Mouse (Mus musculus) T-cell, adult 2 months (primary cell): ENCODE data around the gene Emc3.

Experiments
- DNase-seq: peaks from one replicate; pipeline ENCODE4 v3.0.0; 2022; ENCODE audit warnings: low spot score

Gene Emc3

DNA sequence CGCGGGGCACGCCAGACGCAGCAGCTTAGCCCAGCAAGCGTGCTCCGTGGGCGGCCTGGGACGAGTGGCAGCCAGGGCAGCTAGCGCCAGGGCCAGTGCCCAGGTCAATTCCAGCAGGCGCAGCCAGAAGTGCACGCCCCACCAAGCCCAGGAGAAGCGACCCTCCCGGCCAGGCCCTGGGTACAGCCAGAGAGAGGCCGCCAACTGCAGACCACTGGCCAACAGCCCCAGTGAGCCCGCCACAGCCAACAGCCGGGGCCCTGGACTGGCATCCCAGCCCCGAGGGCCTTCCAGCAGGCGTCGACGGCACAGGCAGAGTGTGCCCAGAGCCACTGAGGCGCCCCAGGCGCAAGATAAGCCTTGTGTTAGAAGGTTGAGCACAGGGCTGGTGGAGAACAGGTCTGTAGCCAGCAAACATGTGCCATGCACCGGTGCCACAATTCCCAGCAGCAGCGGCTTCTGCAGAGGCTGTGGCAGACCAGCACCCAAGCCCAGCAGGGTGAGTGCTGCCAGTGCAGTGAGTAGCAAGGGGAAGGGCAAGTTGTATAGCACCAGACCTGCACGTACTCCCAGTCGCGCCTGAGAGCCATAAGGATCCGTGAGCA is 36.3 kb downstream of the Emc3 start:
- no peak for DNase-seq

DNA sequence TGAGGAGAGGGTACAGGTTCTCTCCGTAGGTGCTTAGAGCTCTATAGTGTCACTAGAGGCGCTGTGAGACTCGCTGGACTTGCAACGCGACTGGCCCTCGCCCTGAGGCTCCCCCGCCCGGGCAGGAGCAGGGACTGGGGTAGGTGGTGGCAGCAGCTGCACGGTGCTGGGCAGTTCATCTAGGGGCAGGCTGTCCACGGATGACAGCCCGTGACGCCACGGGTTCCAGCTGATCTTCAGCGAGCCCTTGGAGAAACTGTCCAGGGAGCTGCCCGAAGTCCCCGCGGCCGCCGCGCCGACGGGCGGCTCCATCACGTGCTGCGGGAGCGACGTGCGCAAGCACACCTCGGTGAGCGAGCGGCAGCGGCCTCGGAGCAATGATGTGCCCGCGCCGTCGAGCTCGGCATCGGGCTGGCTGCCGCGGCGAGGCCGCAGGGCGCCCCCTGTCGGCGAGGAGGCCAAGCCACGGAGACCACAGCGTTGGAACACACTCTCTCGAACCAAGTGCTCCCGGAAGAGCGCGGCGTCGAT is 37.1 kb downstream of the Emc3 start:
- peak; percentile 90 for DNase-seq

DNA sequence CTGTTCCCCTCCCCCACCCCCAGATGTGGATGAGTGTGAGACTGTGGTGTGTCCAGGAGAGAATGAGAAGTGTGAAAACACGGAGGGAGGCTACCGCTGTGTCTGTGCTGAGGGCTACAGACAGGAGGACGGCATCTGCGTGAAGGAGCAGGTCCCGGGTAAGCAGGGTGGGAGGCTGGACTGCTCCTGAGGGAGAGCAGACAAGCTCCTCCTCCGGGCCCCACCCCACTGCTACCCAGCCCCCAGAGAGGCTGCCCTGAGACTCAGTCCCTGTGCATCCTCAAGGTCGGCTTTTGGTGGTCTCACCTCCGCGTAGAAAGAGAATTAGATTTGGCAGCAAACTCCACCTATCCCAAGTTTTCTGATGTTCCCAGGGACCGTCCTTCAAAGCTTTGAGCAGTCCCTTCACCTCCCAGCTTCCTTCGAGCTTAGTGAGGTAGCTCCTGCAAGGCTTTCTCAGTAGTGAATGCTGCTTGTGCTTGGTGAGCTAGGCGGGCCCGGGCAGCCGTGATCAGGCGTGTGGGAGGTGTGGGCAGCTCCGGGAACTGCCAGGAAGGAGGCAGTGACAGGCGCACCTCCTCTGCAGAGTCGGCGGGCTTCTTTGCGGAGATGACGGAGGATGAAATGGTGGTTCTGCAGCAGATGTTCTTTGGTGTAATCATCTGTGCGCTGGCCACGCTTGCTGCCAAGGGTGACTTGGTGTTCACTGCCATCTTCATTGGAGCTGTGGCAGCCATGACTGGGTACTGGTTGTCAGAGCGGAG is 39.2 kb downstream of the Emc3 start:
- no peak for DNase-seq

DNA sequence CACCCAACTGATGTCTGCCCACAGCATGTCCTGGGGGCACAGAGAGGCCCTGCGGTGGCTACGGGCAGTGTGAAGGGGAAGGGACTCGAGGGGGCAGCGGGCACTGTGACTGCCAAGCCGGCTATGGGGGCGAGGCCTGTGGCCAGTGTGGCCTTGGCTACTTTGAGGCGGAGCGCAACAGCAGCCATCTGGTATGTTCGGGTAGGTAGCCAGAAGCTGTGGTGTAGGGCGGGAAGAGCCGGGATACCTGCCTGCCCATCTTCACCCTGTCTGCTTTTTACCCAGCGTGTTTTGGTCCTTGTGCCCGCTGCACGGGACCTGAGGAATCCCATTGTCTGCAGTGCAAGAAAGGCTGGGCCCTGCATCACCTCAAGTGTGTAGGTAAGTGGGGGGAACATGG is 42.0 kb downstream of the Emc3 start:
- no peak for DNase-seq

DNA sequence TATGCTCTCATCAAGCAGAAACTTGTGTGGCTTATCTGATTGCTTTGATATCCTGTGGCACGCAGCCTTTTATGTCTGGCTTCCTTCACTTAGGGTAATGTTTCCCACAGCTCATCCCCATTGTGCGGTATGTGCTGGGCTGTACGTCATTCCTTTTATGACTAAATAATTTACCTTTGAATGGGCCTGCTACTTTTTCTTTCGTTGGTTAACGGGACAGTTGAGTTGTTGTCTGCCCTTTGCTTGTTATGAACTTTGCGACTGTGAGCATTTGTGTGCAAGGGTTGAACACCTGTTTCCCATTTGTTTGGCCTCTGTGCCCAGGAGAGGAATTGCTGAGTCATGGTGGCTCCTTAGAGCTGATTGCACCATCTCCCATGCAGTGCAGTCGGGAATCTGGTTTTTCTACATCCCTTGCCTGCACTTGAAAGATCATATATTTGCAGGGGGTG is 44.3 kb downstream of the Emc3 start:
- DNase-seq, result peak; percentile 71

DNA sequence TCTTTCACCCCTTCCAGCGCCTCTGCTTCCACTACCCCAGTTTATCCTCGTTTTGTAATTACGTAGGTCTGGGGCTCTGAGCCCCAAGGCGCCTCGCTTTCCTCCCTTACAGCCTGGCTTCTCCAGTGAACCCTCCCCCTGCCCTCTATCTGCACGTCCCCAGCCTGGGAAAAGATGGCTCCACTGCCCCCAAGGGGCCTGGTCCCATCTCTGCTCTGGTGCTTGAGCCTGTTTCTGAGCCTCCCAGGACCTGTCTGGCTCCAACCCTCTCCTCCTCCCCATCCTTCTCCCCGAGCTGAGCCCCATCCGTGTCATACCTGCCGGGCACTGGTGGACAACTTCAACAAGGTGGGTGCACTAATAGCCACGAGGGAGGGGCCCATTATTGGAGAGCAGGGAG is 47.7 kb downstream of the Emc3 start:
- DNase-seq, result no peak

DNA sequence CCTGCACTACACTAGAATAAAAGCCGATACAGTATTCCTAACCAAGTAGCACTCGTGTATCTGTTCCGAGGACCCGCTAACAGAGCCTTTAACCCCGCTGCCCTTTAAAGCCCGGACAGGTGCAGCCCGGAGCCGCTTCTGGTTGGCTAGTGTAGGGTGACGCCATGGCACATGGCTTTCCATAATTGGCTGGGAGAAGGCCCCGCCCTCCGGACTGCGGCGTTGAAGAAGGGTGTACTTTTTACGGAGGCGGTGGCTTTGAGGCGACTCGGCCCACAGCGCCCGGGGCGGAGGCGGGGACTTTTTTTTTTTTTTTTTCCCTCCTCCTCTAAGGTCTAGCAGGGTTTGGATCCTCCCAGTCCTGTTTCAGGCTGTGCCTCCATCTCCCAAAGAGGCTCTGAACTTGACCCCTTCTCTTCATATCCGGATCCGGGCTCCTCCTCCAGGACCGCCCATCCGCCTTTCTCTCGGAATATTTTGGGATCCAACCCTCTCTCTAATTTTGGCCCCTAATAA is 48.3 kb downstream of the Emc3 start, which contains the start of gene Creld1:
Gene Creld1 (plus strand): TSS at position 198 of the 516 bp plus-strand sequence.
- peak; percentile 91 for DNase-seq

DNA sequence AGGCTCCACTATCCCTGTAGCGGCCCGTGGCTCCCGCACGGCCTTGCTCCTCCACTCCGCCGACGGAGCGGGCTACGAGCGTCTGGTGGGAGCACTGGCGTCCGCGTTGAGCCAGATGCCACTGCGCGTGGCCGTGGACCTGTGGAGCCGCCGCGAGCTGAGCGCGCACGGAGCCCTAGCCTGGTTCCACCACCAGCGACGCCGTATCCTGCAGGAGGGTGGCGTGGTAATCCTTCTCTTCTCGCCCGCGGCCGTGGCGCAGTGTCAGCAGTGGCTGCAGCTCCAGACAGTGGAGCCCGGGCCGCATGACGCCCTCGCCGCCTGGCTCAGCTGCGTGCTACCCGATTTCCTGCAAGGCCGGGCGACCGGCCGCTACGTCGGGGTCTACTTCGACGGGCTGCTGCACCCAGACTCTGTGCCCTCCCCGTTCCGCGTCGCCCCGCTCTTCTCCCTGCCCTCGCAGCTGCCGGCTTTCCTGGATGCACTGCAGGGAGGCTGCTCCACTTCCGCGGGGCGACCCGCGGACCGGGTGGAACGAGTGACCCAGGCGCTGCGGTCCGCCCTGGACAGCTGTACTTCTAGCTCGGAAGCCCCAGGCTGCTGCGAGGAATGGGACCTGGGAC is 48.9 kb downstream of the Emc3 start:
- DNase-seq, result peak; percentile 50

DNA sequence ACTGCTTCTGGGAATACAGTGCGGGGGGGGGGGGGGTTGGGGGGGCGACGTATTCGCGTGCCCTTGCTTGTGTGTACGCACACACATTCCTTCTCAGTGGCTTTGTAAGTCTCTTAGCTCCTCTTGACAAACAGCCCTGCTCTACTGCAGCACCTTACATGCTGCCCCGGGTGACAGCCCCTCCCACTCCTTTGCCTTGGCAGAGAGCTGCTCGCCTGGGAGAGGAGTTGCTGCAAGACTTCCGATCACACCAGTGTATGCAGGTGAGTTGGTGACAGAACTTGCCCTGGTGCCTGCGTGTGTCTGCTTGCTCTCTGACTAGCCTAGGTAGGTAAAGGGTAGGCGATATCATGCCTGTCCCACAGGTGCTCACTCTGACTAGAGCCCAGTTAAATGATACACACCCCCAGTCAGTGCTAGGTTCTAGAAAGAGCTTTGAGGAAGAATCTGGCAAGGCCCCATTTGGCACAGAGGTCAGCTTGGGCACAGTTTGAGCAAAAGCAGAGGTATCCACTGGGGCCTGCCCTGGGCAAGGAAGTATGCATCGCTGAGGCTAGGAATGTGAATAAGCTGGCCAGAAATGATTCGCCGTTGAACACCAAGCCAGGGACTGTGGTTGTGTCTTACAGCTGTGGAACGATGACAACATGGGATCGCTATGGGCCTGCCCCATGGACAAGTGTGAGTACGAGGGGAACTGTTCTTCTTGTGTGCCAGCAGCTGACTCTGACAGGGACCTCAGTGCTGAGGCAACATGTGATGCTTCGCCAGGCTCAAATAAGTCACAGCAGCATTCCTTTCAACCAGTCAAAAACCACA is 50.7 kb downstream of the Emc3 start:
- DNase-seq, result no peak

DNA sequence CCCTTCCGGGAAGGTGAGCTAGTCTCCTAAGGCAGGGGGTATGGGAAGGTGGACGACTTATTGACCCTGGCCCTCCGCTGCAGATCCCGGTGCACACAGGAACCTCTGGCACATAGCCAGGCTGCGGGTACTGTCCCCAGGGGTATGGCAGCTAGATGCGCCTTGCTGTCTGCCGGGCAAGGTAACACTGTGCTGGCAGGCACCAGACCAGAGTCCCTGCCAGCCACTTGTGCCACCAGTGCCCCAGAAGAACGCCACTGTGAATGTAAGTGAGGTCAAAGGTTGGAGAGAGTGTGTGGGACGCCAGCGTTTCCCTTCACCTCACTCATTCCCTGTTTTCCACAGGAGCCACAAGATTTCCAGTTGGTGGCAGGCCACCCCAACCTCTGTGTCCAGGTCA is 52.5 kb downstream of the Emc3 start:
- DNase-seq, result no peak

DNA sequence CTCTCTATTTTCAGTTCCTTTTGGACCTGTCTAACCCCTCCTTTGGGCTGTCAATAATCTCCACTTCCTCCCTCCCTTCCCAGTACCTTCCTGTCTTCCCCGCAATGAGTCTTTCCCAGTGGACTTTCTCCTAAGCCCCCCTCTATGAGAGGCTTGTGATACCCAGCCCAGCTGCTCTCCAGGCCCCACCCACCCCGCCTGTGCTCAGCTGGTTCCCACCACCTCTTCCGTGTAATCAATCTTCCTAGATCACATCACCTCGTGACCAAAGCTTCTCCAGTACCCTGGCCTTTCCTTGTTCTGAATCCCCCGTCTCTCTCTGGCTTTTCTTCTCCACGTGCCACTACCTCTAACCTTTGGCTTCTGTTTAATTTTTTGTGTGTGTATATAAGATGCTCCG is 54.1 kb downstream of the Emc3 start:
- DNase-seq, result no peak

DNA sequence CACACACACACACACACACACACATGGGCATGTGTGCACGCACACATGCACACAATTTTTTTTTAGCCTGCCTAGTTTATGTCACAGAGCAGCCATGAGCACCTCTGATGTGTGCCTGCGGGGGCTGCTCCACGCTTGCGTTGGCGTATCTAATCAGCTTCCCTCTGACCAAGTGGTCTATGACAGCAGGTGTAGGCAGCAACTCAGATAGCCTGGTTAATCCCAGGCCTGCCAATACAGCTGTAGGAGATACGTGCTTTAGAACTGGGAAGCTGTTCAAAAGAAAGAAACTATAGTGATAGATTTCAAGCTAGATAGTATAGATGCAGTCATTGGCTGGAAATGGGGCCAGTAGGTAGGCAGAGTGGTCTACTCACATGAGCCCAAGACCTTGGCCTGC is 57.7 kb downstream of the Emc3 start:
- DNase-seq, result no peak

DNA sequence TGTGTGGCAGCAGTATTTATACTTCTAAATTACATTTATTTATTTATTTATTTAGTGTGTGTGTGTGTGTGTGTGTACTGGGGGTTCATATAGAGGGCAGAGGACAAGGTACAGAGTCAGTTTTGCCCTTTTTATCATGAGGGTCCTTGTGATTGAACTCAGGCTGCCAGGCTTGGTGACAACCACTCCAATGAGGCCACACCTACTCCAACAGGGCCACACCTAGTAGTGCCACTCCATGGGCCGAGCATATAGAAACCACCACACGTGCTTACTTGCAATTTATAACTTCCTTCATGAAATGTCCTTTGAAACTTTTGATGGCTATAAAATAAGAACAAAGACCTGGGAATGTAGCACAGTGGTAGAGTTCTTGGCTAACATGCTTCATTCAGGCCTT is 58.2 kb downstream of the Emc3 start:
- DNase-seq, result no peak

DNA sequence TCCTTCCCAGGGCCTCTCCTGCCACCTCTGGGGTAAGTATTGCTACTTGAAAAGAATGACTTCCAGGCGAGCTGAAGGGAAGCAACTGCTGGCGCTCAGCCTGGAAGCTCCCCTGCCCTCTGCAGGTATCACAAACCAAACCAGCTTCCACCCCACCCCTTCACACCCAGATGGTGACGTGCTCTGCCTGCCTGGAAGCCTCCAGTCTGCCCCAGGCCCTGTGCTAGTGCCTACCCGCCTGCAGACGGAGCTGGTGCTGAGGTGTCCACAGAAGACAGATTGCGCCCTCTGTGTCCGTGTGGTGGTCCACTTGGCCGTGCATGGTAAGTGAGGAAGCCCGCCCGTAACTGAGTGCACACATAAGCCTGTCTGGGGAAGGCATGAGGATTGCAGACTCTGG is 59.4 kb downstream of the Emc3 start:
- DNase-seq, result no peak

DNA sequence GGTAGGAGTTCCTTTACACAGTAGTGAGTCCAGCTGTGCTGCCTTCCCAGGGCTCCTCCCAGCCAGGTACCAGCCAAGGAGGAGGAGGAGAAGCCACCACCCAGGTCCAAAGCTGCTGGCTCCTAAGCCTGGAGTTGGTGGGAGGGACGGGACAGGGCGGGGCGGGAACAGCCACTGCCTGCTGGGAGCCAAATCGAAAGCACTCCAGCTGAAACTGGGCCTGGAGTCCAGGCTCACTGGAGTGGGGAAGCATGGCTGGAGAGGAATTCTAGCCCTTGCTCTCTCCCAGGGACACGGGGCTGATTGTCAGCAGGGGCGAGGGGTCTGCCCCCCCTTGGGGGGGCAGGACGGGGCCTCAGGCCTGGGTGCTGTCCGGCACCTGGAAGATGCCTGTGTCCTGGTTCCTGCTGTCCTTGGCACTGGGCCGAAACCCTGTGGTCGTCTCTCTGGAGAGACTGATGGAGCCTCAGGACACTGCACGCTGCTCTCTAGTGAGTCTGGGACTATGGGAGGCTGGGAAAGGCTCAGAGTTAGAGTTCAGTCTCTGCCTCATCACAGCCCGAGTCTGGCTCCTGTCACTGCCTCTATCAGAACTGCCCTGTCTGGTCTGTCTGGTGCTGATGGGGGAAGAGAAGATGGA is 60.0 kb downstream of the Emc3 start, which contains the start of gene Il17rc:
Gene Il17rc (plus strand): TSS at position 131 of the 640 bp plus-strand sequence.
- no peak for DNase-seq

DNA sequence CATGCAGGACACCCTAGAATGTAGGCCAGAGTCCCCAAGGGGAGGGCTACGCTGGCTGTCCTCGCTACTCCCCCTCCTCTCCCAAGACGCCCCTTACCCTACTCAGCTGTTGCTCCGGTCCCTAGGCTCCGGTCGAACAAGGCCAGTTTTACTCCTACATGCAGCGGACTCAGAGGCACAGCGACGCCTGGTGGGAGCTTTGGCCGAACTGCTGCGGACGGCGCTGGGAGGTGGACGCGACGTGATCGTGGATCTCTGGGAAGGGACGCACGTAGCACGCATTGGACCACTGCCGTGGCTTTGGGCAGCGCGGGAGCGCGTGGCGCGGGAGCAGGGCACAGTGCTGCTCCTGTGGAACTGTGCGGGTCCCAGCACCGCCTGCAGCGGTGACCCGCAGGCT is 62.0 kb downstream of the Emc3 start:
- peak; percentile 15 for DNase-seq

DNA sequence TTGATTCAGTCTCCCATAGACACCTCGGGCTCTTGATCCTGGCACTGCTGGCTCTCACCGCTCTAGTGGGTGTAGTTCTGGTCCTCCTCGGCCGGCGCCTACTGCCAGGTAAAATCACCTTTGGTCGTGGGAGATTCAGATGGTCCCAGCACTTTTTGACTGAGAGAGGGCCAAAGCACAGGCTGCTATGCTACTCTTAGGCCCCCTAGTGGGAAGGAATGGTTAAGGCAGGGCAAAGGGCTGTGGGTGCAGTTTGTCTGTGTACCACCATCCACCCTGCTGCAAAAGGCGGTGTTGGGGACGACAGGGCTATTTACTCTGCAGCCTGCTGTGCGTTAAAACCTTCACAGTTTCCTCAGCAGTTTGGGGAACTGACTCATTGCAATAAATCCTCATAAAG is 62.4 kb downstream of the Emc3 start:
- peak; percentile 76 for DNase-seq

DNA sequence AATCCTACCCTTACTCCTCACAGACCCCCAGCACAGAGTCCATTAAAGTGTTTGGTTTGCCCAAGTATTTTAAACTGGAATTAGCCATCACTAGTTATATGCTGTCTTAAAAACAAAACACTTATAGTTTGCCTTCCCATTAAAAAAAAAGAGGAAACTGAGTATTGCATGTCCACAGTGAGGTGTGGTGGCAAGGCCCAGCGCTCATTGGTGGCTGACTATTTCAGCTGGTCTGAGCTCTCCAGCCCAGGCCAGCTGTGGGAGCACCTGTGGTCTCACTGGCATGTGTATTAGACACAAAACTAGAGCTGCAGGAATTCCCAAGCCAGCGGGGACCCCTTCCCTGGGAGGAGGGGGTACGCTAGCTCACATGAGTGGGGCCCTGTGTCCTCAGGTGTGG is 62.9 kb downstream of the Emc3 start:
- no peak for DNase-seq

DNA sequence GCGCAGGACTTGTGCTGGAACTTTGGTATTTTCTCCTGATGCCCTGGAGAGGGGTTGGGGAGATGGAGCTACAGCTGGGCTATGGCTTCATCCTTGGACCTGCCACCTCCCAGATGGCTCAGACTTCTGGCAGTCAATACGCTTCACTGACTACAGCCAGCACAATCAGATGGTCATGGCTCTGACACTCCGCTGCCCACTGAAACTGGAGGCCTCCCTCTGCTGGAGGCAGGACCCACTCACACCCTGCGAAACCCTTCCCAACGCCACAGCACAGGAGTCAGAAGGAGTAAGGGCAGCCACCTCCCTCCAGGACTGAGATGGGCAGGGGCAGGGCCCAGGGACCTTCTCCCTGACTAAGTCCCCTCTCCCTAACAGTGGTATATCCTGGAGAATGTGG is 65.8 kb downstream of the Emc3 start:
- no peak for DNase-seq
